Mouse (Mus musculus): ENCODE results near the gene Aatk. TPM values are rescaled to one million over a fixed set of nuclear protein-coding genes. Genes with fewer than 3 reads are reported as not detected.

Gene Aatk
- polyA plus RNA-seq, 1 experiment: not detected

DNA sequence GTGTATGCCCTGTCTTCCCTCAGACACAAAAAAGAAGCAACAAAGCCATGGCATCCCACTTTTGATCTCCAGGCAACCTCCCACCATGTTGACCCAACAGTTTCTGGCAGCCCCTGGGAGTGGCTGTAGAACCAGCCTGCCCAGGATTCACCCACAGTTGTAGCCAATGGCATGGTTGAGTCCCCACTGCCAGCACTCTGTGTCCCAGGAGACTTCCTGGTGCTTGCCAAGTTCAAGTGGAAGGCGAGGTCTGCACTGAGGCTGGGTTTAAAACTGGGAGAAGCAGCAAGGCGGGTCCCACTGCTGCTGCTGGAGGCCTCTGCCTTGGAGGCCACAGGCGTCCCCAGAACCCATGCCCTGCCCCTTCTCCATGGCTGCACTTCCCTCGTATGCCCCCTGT, 73.2 kb downstream of the Aatk start:
- no peak for TF ChIP-seq CEBPB (IDR thresholded peaks at IDR 0.05; ENCODE audit: low read depth)
- no peak for TF ChIP-seq CTCF (IDR thresholded peaks at IDR 0.05; ENCODE audit: control insufficient read depth, insufficient read depth, insufficient read length)
- no peak for TF ChIP-seq MYOG (IDR thresholded peaks at IDR 0.05; ENCODE audit: control insufficient read depth, extremely low read depth, insufficient read length)
- Histone ChIP-seq H3K4me3 (ENCODE audit: insufficient read depth, poor library complexity, severe bottlenecking) (no peak overlapping the region), H3K27me3 (ENCODE audit: control insufficient read depth, insufficient read depth, insufficient read length) (no peaks in the 10 kb centered on the region), H3K79me3 (ENCODE audit: low read depth) (peaks cover 36% of the 10 kb centered on the region), H3ac (ENCODE audit: control insufficient read depth, insufficient read length, low read depth) (no peak overlapping the region), H3K36me3 (ENCODE audit: control insufficient read depth, insufficient read depth) (peaks cover 73% of the 10 kb centered on the region), H3K79me2 (ENCODE audit: control insufficient read depth, insufficient read depth) (peaks cover 57% of the 10 kb centered on the region)

DNA sequence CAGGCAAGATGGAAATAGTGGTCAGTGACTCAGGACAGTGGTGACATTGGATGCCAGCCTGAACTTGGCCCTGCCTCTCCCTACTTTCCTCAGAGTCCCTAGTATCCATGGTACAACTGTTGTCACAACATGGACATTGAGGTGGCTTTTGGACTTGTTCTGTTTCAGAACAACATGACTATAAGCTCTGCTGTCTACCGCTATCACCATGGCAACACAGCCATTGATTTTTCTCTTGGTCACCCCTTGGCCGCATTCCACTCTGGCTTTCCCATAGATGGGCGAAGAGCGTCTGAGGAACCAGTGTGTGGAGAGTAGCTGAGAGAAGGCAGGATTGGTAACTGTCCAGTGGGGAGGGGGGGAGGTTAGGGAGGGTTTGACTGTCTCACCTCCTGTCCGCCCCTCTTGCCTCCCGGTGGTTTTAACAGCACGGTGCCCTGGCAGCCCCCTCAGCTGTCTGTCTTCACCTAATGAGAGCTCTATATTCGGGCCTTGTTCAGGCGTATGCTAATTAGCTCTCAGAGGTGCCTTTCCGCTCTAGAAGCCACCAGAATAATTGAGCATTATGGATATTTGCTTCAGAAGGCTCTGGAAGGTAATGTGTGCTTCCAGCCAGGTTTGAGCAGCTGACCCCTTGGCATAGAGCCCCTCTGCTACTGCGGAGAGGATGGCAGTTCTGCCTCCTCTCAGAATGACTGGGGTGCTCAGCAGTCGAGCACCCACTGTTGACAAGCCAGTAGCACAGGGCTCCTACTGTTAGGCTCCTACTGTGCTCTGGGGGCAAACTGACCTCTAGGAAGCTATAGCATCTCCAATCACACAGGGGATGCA, 76.7 kb downstream of the Aatk start:
- no peak for TF ChIP-seq CEBPB (IDR thresholded peaks at IDR 0.05; ENCODE audit: low read depth)
- TF ChIP-seq MYOG (IDR thresholded peaks at IDR 0.05; ENCODE audit: control insufficient read depth, extremely low read depth, insufficient read length): no peak
- Histone ChIP-seq H3ac (ENCODE audit: control insufficient read depth, insufficient read length, low read depth) (no peak overlapping the region), H3K36me3 (ENCODE audit: control insufficient read depth, insufficient read depth) (peaks cover 88% of the 10 kb centered on the region), H3K79me2 (ENCODE audit: control insufficient read depth, insufficient read depth) (peaks cover 65% of the 10 kb centered on the region), H3K79me3 (ENCODE audit: low read depth) (peaks cover 28% of the 10 kb centered on the region), H3K27me3 (ENCODE audit: control insufficient read depth, insufficient read depth, insufficient read length) (no peaks in the 10 kb centered on the region), H3K4me3 (ENCODE audit: insufficient read depth, poor library complexity, severe bottlenecking) (no peak overlapping the region)

DNA sequence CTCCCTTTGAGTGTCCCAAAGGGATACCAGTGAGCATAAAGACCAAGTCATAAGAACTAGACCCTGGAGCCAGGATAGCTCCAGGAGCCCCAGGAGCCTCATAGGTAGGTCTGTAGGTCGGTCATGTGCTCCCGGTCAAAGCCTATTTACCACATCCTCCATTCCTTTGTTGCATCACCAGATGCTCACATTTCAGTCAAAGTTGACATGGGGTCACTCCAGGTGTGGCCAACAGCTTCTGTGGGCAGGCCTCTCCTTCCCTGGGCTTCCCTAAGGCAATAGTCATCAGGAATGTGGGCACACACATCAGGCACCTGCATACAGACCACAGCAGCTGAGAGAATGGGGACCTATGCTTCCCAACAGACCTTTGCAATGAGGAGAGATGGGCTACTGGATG, 79.1 kb downstream of the Aatk start:
- H3K79me3 ChIP-seq (ENCODE audit: low read depth): peaks cover 28% of the 10 kb centered on the region
- no peak overlapping the region for H3K4me3 ChIP-seq (ENCODE audit: insufficient read depth, poor library complexity, severe bottlenecking)
- H3K27me3 ChIP-seq (ENCODE audit: control insufficient read depth, insufficient read depth, insufficient read length): no peaks in the 10 kb centered on the region
- H3K79me2 ChIP-seq (ENCODE audit: control insufficient read depth, insufficient read depth): peaks cover 86% of the 10 kb centered on the region
- H3K36me3 ChIP-seq (ENCODE audit: control insufficient read depth, insufficient read depth): peaks cover 94% of the 10 kb centered on the region
- H3ac ChIP-seq (ENCODE audit: control insufficient read depth, insufficient read length, low read depth): no peak overlapping the region
- no peak for TF ChIP-seq FOSL1 (IDR thresholded peaks at IDR 0.05; ENCODE audit: insufficient read depth, low read length, poor library complexity, severe bottlenecking)
- peak; percentile 23 for TF ChIP-seq CEBPB (IDR thresholded peaks at IDR 0.05; ENCODE audit: low read depth)
- no peak for TF ChIP-seq MYOG (IDR thresholded peaks at IDR 0.05; ENCODE audit: control insufficient read depth, extremely low read depth, insufficient read length)

DNA sequence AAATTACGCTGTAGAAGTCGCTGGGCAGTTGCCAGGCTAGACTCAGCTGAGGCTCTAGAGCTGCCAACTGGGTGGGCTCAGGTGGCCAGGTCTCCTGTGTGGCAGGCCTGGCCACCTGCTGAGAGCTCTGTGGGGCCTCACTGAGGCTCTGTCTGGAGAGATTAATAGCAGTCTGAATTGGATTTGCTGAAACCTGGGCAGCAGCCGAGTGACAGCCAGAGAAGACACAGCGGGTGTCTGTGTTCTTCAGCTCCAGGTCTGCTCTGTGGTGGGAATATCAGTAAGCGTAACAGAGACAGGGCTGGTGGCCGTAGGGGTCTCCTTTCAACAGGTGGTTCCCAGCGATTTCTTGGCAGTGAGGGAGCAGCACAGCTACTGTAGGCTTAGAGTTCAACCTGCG, 79.6 kb downstream of the Aatk start:
- H3K79me3 ChIP-seq (ENCODE audit: low read depth): peaks cover 28% of the 10 kb centered on the region
- no peak for TF ChIP-seq USF1 (IDR thresholded peaks at IDR 0.05; ENCODE audit: low read depth)
- TF ChIP-seq CTCF (IDR thresholded peaks at IDR 0.05; ENCODE audit: control insufficient read depth, insufficient read depth, insufficient read length): no peak
- no peak for TF ChIP-seq CEBPB (IDR thresholded peaks at IDR 0.05; ENCODE audit: low read depth)
- H3ac ChIP-seq (ENCODE audit: control insufficient read depth, insufficient read length, low read depth): no peak overlapping the region
- no peaks in the 10 kb centered on the region for H3K27me3 ChIP-seq (ENCODE audit: control insufficient read depth, insufficient read depth, insufficient read length)
- H3K36me3 ChIP-seq (ENCODE audit: control insufficient read depth, insufficient read depth): peaks cover 94% of the 10 kb centered on the region
- peaks cover 88% of the 10 kb centered on the region for H3K79me2 ChIP-seq (ENCODE audit: control insufficient read depth, insufficient read depth)
- no peak overlapping the region for H3K4me3 ChIP-seq (ENCODE audit: insufficient read depth, poor library complexity, severe bottlenecking)

DNA sequence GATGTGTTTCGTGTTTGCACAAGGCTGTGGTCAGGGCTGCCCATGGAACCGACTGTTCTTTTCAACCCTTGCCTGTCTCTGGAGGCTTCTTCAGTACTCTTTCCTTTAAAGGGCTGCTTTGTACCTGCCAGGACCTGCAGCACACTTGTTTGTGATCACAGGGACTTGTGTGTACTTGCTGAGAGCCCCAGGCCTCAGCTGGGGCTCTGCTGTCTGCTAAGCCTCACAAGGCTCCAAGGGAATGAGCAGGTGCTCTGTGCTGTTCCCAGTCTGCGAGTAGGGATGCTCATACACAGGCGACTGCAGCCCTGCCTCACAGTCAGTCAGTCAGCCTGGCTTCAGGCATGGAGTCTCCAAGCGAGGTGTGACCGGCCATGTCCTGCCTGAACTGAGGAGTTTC, 80.7 kb downstream of the Aatk start:
- peaks cover 22% of the 10 kb centered on the region for H3K79me3 ChIP-seq (ENCODE audit: low read depth)
- peaks cover 87% of the 10 kb centered on the region for H3K79me2 ChIP-seq (ENCODE audit: control insufficient read depth, insufficient read depth)
- no peaks in the 10 kb centered on the region for H3K27me3 ChIP-seq (ENCODE audit: control insufficient read depth, insufficient read depth, insufficient read length)
- H3K4me3 ChIP-seq (ENCODE audit: insufficient read depth, poor library complexity, severe bottlenecking): no peak overlapping the region
- no peak for TF ChIP-seq MAX (IDR thresholded peaks at IDR 0.05)
- TF ChIP-seq MYOD1 (IDR thresholded peaks at IDR 0.05; ENCODE audit: control insufficient read depth, insufficient read length, low read depth): no peak
- TF ChIP-seq CEBPB (IDR thresholded peaks at IDR 0.05; ENCODE audit: low read depth): no peak
- no peak for TF ChIP-seq USF1 (IDR thresholded peaks at IDR 0.05; ENCODE audit: low read depth)
- TF ChIP-seq CTCF (IDR thresholded peaks at IDR 0.05; ENCODE audit: control insufficient read depth, insufficient read depth, insufficient read length): no peak
- no peak for TF ChIP-seq FOSL1 (IDR thresholded peaks at IDR 0.05; ENCODE audit: insufficient read depth, low read length, poor library complexity, severe bottlenecking)
- no peak for TF ChIP-seq MYOG (IDR thresholded peaks at IDR 0.05; ENCODE audit: control insufficient read depth, extremely low read depth, insufficient read length)
- H3K36me3 ChIP-seq (ENCODE audit: control insufficient read depth, insufficient read depth): peaks cover 94% of the 10 kb centered on the region
- H3ac ChIP-seq (ENCODE audit: control insufficient read depth, insufficient read length, low read depth): no peak overlapping the region

DNA sequence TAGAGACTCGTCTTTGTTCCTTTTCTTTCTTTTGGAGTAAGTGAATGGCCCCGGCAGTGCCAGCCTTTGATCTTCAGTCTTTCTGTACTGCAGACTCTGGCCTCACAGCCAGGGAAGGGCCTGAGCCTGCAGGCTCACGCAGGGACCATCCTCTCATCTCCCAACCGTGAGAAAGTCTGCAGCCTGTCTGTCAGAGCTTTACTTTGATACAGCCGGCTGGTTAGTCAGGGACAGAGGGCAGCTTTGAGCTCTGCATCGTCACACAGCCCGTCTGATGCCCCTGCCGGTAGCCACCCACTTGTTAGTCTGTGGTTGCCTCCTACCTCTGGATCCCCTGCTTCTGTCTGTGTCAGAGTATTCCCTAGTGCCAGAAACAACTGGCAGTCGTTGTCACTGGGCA, 81.9 kb downstream of the Aatk start:
- H3K36me3 ChIP-seq (ENCODE audit: control insufficient read depth, insufficient read depth): peaks cover 94% of the 10 kb centered on the region
- H3K79me3 ChIP-seq (ENCODE audit: low read depth): peaks cover 16% of the 10 kb centered on the region
- peaks cover 86% of the 10 kb centered on the region for H3K79me2 ChIP-seq (ENCODE audit: control insufficient read depth, insufficient read depth)
- TF ChIP-seq CTCF (IDR thresholded peaks at IDR 0.05; ENCODE audit: control insufficient read depth, insufficient read depth, insufficient read length) (no peak), FOSL1 (IDR thresholded peaks at IDR 0.05; ENCODE audit: insufficient read depth, low read length, poor library complexity, severe bottlenecking) (no peak), MYOG (IDR thresholded peaks at IDR 0.05; ENCODE audit: control insufficient read depth, extremely low read depth, insufficient read length) (no peak), MYOD1 (IDR thresholded peaks at IDR 0.05; ENCODE audit: control insufficient read depth, insufficient read length, low read depth) (no peak), USF1 (IDR thresholded peaks at IDR 0.05; ENCODE audit: low read depth) (no peak), MAX (IDR thresholded peaks at IDR 0.05) (no peak), CEBPB (IDR thresholded peaks at IDR 0.05; ENCODE audit: low read depth) (no peak)
- H3K27me3 ChIP-seq (ENCODE audit: control insufficient read depth, insufficient read depth, insufficient read length): no peaks in the 10 kb centered on the region
- no peak overlapping the region for H3K4me3 ChIP-seq (ENCODE audit: insufficient read depth, poor library complexity, severe bottlenecking)
- no peak overlapping the region for H3ac ChIP-seq (ENCODE audit: control insufficient read depth, insufficient read length, low read depth)
